Mouse (Mus musculus) kidney, postnatal 0 days (tissue): ENCODE data around the gene Myof. TPM values are rescaled to one million over a fixed set of nuclear protein-coding genes. Genes with fewer than 3 reads are reported as not detected.

ENCODE experiments used
- ATAC-seq: fragments of 200-750 bp; cut with Nextera tagmentation; replicated peaks from 2 replicates; pipeline ENCODE4 v1.8.0; 2017; ENCODE audit warnings: low read depth, moderate number of reproducible peaks, moderate TSS enrichment, moderate library complexity; ENCODE audit not compliant: low FRiP score
- DNase-seq: peaks from one replicate; pipeline ENCODE4 v3.0.0-alpha.2; 2016; ENCODE audit warnings: low spot score
- H3K27ac ChIP-seq: fragments of 300-500 bp; sonication (generic); 2 replicates; pipeline ENCODE4 v1.5.1; 2014; ENCODE audit warnings: mild to moderate bottlenecking
- H3K27me3 ChIP-seq: fragments of 300-500 bp; sonication (generic); 2 replicates; pipeline ENCODE4 v1.6.1; 2014; ENCODE audit warnings: low read length, mixed read lengths; ENCODE audit not compliant: insufficient read depth
- H3K36me3 ChIP-seq: fragments of 300-500 bp; sonication (generic); 2 replicates; pipeline ENCODE4 v1.6.1; 2014; ENCODE audit warnings: low read length, mixed read lengths; ENCODE audit not compliant: insufficient read depth
- H3K4me1 ChIP-seq: fragments of 300-500 bp; sonication (generic); replicated peaks from 2 replicates; pipeline ENCODE4 v1.6.1; 2014; ENCODE audit warnings: antibody characterized with exemption, low read length, mixed read lengths; ENCODE audit not compliant: insufficient read depth
- H3K4me2 ChIP-seq: fragments of 300-500 bp; sonication (generic); 2 replicates; pipeline ENCODE4 v1.6.1; 2014; ENCODE audit warnings: mild to moderate bottlenecking, low read length, moderate library complexity, mixed read lengths
- H3K4me3 ChIP-seq: fragments of 300-500 bp; sonication (generic); replicated peaks from 2 replicates; pipeline ENCODE4 v1.5.1; 2014; ENCODE audit warnings: low read depth, low read length
- H3K9ac ChIP-seq: fragments of 300-500 bp; sonication (generic); 2 replicates; pipeline ENCODE4 v1.6.1; 2014; ENCODE audit warnings: low read depth, low read length
- H3K9me3 ChIP-seq: fragments of 300-500 bp; sonication (generic); replicated peaks from 2 replicates; pipeline ENCODE4 v1.6.1; 2016; ENCODE audit warnings: low read length, inconsistent platforms, mixed read lengths
- CTCF ChIP-seq: IDR thresholded peaks from 2 replicates; pipeline ENCODE4 v1.5.1; 2016; ENCODE audit warnings: antibody characterized with exemption, low read depth, mild to moderate bottlenecking, moderate library complexity
- WGBS: fragments of 180-500 bp; shearing (Covaris S2); extraction: QIAGEN DNeasy Blood & Tissue Kit; methylation state at CpG from one replicate; pipeline ENCODE4 v1.1.7; 2014; 5-methylcytosine and 5-hydroxymethylcytosine counted together
- polyA plus RNA-seq: library from polyadenylated mRNA; unstranded; fragments of >200 nt; fragmentation: Nextera tagmentation; extraction: Ambion mirVana; gene quantifications from 2 replicates; pipeline ENCODE4 v1.2.1, GENCODE M21; 2015

The Myof gene
- polyA plus RNA-seq, 1 experiment from 2014 or later, result 28.0 TPM

DNA sequence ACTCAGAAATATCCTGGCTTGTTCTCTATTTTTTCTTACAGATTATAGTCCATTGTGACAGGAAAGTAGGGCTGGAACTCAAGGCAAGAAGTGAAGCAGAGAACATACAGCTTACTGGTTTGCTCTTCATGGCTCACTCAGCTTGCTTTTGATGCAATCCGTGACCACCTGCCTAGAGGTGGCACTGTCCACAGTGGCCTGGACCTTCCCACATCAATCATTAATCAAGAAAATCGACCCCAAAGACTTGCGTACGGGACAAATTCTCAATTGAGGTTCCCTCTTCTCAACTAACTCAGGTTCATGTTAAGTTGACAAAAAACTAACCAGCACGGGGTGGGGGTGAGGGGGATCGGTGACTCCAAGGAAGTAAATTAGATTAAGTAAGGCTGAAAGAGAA lies 176.4 kb downstream of the Myof start:
- Histone ChIP-seq H3K9ac (no peak overlapping the region), H3K4me2 (no peak overlapping the region), H3K36me3 (no peaks in the 10 kb centered on the region), H3K4me1 (no peaks in the 10 kb centered on the region), H3K27me3 (no peaks in the 10 kb centered on the region), H3K27ac (no peak overlapping the region), H3K4me3 (no peak overlapping the region), H3K9me3 (no peaks in the 10 kb centered on the region)
- TF ChIP-seq CTCF, result no peak
- WGBS, result 74% methylated on average over 6 of the region's 6 CpGs
- ATAC-seq (no peak), DNase-seq (no peak)

DNA sequence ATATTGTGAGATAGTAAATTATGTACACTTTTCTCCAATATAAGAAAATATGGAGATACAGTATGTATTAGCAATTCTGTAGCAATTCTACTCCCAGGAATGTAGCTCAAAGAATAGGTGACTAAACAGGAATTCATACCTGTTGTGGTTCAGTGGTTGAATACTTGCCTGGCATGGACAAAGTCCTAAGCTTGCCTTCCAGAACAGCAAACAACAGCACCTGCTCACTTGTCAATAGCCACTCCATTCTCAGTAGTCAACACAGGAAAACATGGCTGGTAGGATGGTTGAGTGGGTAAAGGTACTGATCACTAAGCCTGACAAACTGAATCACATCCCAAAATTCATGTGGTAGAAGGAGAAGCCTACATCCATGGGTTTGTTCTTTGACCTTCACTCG lies 182.2 kb downstream of the Myof start:
- Histone ChIP-seq H3K27me3 (no peaks in the 10 kb centered on the region), H3K36me3 (no peaks in the 10 kb centered on the region), H3K9ac (no peak overlapping the region), H3K4me1 (no peaks in the 10 kb centered on the region), H3K27ac (no peak overlapping the region), H3K9me3 (no peaks in the 10 kb centered on the region), H3K4me2 (no peak overlapping the region), H3K4me3 (no peak overlapping the region)
- 89% methylated on average over 1 of the region's 1 CpGs for WGBS
- no peak for TF ChIP-seq CTCF
- ATAC-seq, result no peak
- no peak for DNase-seq

DNA sequence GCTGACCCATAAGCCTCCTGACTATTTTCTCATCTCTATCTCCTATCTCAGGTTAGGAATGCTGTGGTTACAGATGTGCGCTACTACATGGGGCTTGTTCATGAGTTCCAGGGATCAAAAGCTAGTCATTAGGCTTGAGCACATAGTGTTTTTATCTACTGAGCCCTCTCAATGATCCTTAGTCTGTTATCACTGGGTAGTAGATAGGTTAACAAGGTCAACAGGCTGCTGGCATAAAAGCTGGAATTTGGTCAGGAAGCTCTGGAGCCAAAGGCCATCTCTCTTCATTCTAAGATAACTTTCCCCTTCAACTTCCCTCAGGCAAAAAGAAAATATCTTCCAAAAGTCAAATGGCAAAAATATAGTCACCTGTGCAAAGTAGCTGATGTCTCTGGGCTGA lies 183.1 kb downstream of the Myof start:
- H3K27me3 ChIP-seq, result no peaks in the 10 kb centered on the region
- DNase-seq, result no peak
- H3K27ac ChIP-seq, result no peak overlapping the region
- H3K9ac ChIP-seq, result no peak overlapping the region
- H3K4me3 ChIP-seq, result no peak overlapping the region
- WGBS, result 94% methylated on average over 1 of the region's 1 CpGs
- no peak overlapping the region for H3K4me2 ChIP-seq
- no peaks in the 10 kb centered on the region for H3K4me1 ChIP-seq
- no peak for TF ChIP-seq CTCF
- H3K36me3 ChIP-seq, result no peaks in the 10 kb centered on the region
- no peak for ATAC-seq
- no peaks in the 10 kb centered on the region for H3K9me3 ChIP-seq

DNA sequence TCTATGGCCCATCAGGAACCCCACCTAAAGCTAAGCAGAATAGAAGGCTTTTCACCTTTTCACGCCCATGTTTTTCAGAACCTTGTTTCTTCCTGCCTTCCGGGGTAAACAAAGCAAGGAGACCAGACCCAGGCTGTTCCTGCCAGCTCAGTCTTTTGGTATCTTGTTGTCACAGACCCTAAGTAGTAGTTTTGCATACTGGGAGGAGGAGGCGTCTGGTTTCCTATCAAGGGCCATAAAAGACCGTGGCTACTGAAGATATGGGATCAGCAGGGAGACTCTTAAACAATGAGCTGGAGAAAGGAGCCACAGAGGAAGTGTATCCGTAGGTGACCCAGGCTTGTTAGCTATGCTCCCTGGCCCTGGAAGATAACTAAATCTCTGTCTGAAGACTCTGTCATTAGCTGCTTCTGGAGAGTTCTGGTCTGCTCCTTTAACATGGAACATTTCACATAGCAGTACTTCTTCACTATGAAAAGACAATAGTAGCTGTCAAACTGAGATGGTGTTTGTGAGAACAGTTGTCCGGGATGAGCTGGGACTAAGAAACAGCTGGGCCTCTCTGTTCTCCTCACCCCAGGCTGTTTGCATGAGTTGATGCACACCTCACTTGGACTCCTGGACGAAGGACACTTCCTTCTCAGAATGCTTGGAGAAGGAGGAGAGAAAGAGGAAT lies 184.8 kb downstream of the Myof start:
- no peak overlapping the region for H3K27ac ChIP-seq
- no peaks in the 10 kb centered on the region for H3K27me3 ChIP-seq
- H3K36me3 ChIP-seq, result no peaks in the 10 kb centered on the region
- no peak overlapping the region for H3K4me3 ChIP-seq
- no peak for ATAC-seq
- no peaks in the 10 kb centered on the region for H3K9me3 ChIP-seq
- WGBS, result 57% methylated on average over 7 of the region's 7 CpGs
- no peaks in the 10 kb centered on the region for H3K4me1 ChIP-seq
- no peak overlapping the region for H3K9ac ChIP-seq
- H3K4me2 ChIP-seq, result no peak overlapping the region
- TF ChIP-seq CTCF, result no peak
- DNase-seq, result no peak

GRCm38 (mm10) chr19:37852056-37852455 lies 191.3 kb downstream of the Myof start:
- WGBS, result 85% methylated on average over 1 of the region's 1 CpGs
- H3K27ac ChIP-seq, result no peak overlapping the region
- ATAC-seq, result no peak

DNA sequence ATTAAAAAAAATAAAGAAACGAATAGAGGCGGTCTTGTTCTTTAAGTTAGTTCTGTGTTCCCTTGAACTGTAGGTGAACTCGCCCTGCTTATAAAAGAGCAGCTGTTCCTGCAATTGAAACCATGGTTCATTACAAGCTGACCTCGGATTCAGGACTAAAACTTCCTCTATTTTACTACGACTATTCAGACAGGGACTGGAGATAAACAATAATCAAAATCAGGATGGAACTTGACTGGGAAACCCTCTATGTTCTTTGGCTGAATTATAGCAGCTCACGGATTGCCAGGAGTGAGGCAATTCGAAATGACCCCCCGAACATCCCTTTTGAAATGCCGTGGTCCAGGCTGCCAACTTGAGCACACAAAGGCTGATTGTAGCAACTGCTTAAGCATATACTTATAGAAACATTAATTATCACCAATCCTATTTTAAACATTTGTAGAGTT lies 191.8 kb downstream of the Myof start:
- Histone ChIP-seq H3K27ac (no peak overlapping the region), H3K4me3 (no peak overlapping the region), H3K9me3 (no peaks in the 10 kb centered on the region), H3K4me1 (no peaks in the 10 kb centered on the region), H3K27me3 (no peaks in the 10 kb centered on the region), H3K9ac (no peak overlapping the region), H3K36me3 (no peaks in the 10 kb centered on the region), H3K4me2 (no peak overlapping the region)
- WGBS, result 32% methylated on average over 9 of the region's 9 CpGs
- ATAC-seq (no peak), DNase-seq (peak; percentile 40)
- no peak for TF ChIP-seq CTCF

More at GRCm38 (mm10) chr19:37852056-37852455, 191.3 kb downstream of the Myof start:
- DNase-seq, result no peak
- no peak overlapping the region for H3K9ac ChIP-seq
- TF ChIP-seq CTCF, result no peak
- H3K4me3 ChIP-seq, result no peak overlapping the region
- no peak overlapping the region for H3K4me2 ChIP-seq
- H3K36me3 ChIP-seq, result no peaks in the 10 kb centered on the region
- no peaks in the 10 kb centered on the region for H3K4me1 ChIP-seq
- H3K27me3 ChIP-seq, result no peaks in the 10 kb centered on the region
- H3K9me3 ChIP-seq, result no peaks in the 10 kb centered on the region

Other genes with a start within 250 kb of the Myof start
- gene Cep55, start 11.4 kb upstream of the Myof start, polyA plus RNA-seq, result 13.8 and 15.5 TPM in 2 replicates
- 2.0 and 2.6 TPM in 2 replicates for gene Ffar4, start 53.5 kb upstream of the Myof start, polyA plus RNA-seq
- gene Rbp4, start 81.7 kb upstream of the Myof start, polyA plus RNA-seq, result 9.7 and 11.5 TPM in 2 replicates
- gene Pde6c, start 89.2 kb upstream of the Myof start, polyA plus RNA-seq, result 0.15 and 0.16 TPM in 2 replicates
- 36.5 and 37.6 TPM in 2 replicates for gene Fra10ac1, start 180.6 kb upstream of the Myof start, polyA plus RNA-seq
- gene Lgi1, start 221.0 kb upstream of the Myof start, polyA plus RNA-seq, result 1.4 and 1.6 TPM in 2 replicates